Mouse (Mus musculus) cerebellum, adult 2 months (tissue): ENCODE data around the gene Atp2b2. TPM values are rescaled to one million over a fixed set of nuclear protein-coding genes. Genes with fewer than 3 reads are reported as not detected.

Source experiments
- DNase-seq, 2 experiments: peaks; one replicate each; pipeline ENCODE4 v3.0.0; 2021
- H3K27ac ChIP-seq: fragments of 200-500 bp; 2 replicates; pipeline ENCODE4 v1.5.1; 2012; ENCODE audit warnings: low read length, control low read depth, inconsistent platforms; ENCODE audit not compliant: insufficient read depth
- H3K27me3 ChIP-seq: fragments of 200-500 bp; 2 replicates; pipeline ENCODE4 v1.6.1; 2012; ENCODE audit warnings: inconsistent platforms, mild to moderate bottlenecking, low read length, moderate library complexity; ENCODE audit not compliant: control insufficient read depth, insufficient read depth
- H3K4me1 ChIP-seq: fragments of 200-500 bp; 2 replicates; pipeline ENCODE4 v1.6.1; 2011; ENCODE audit warnings: low read length; ENCODE audit not compliant: control insufficient read depth, insufficient read depth
- H3K4me3 ChIP-seq: fragments of 200-500 bp; replicated peaks from 2 replicates; pipeline ENCODE3; 2011; ENCODE audit warnings: mild to moderate bottlenecking, low read depth, low read length, control low read depth; ENCODE audit not compliant: insufficient read depth
- CTCF ChIP-seq: fragments of 200-500 bp; IDR thresholded peaks from 2 replicates; pipeline ENCODE4 v1.5.1; 2011; ENCODE audit warnings: low read depth, mild to moderate bottlenecking, control low read depth, low read length, moderate library complexity, borderline replicate concordance; ENCODE audit not compliant: insufficient read depth
- POLR2A ChIP-seq: fragments of 200-500 bp; IDR thresholded peaks from 2 replicates; pipeline ENCODE4 v1.6.1; 2011; ENCODE audit warnings: low read length, control low read depth, borderline replicate concordance; ENCODE audit not compliant: insufficient read depth
- WGBS: fragments of 180-500 bp; shearing (Covaris S2); methylation state at CpG from one replicate; pipeline ENCODE4 v1.1.7; 2018; 5-methylcytosine and 5-hydroxymethylcytosine counted together
- polyA plus RNA-seq: library from polyadenylated mRNA; depleted of rRNA; stranded (reverse); fragments of >200 nt; gene quantifications from 2 replicates; pipeline ENCODE4 v1.2.3, GENCODE M21; 2012

Gene Atp2b2
- polyA plus RNA-seq, 1 experiment = 217 TPM

DNA sequence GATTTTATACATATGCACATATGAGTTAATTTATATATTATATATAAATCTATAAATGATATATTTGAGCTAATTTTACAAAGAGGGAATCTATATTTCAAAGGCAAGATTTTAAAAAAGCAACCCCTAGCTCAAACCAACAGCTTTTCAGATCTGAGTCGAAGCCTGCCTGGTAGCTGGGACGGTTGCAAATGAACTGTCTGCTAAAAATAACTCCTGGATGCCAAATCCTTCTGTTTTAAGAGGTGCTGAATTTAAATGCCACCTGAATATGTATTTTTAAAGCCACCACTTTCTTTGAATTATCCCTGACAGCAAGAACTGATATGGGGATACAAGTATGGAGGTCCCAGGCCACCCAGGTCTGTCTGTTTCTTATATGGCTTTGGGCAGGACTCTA is 193.8 kb downstream of the Atp2b2 start:
- no peaks in the 10 kb centered on the region for H3K27me3 ChIP-seq
- no peak for TF ChIP-seq CTCF
- TF ChIP-seq POLR2A = no peak
- H3K27ac ChIP-seq = 0 out of 2 replicates have a peak overlapping the region, but pooled peaks have one; percentile 49
- H3K4me1 ChIP-seq = peaks cover 44% of the 10 kb centered on the region
- 6% methylated on average over 2 of the region's 2 CpGs for WGBS
- no peak overlapping the region for H3K4me3 ChIP-seq
- DNase-seq = no peak

DNA sequence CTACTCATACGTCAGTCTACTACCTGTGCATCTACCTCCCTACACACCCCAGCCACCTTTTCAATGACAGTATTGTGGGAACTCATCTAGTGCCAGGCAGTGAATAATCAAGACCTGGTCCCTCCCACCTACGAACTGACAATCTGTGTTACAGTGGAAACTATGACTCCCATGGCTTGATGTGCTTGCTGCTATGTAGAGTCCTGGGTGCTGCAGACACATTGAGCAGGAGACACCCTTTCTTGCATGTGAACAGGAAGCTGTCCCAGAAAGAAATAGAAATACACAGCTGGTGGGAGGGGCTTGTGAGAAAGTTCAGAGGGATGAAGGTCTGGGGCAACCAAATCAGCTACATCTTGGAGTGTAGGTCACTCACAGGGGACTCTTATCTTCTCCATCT is 195.3 kb downstream of the Atp2b2 start:
- no peak for DNase-seq
- Histone ChIP-seq H3K27me3 (no peaks in the 10 kb centered on the region), H3K27ac (no peak overlapping the region), H3K4me3 (no peak overlapping the region), H3K4me1 (peaks cover 39% of the 10 kb centered on the region)
- WGBS = 66% methylated on average over 2 of the region's 2 CpGs
- TF ChIP-seq CTCF = no peak
- TF ChIP-seq POLR2A = no peak

DNA sequence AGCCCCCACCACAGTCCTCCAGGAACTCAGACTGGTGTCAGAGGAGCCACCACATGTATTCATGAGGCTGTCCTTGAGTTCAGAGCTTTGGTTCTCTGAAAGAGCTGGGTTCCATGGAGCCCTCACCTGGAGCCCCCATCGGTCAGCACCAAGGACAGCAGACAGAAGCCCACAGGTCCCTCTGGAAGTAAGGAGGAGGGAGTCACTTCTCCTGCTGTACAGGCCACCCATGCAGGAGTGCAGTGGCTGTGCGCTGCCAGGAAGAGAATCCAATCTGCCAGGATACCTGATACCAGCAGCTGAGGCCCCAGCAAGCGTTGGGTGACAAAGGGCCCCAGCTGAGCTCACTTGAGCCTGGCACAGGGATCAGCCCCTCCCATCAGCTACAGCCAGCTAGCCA is 199.2 kb downstream of the Atp2b2 start:
- 10% methylated on average over 3 of the region's 3 CpGs for WGBS
- no peak overlapping the region for H3K4me3 ChIP-seq
- peak overlapping the region; percentile 0; the same call in 1 of the 2 replicates for H3K27ac ChIP-seq
- no peaks in the 10 kb centered on the region for H3K27me3 ChIP-seq
- no peak for DNase-seq
- H3K4me1 ChIP-seq = peaks cover 56% of the 10 kb centered on the region
- TF ChIP-seq POLR2A (no peak), CTCF (no peak)

DNA sequence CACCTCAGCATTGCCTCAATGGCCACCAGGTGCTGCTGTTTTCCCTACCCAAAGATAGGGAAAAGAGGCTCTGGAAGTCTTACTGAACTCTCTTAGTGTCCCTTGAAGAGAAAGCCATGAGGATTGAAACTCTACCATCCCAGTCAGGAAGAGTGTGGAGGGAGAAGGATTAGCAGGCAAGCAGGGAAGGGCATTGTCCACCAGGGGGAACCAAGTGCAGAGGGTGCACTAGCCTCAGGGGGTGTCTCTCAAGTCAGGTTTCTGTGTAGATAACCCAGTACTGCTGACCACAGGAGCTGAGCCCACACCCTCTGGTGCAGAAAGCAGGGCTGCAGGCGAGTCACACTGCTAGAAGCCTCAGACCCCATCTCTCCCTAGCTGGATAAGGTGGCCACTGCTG is 203.9 kb downstream of the Atp2b2 start:
- Histone ChIP-seq H3K27me3 (no peaks in the 10 kb centered on the region), H3K4me1 (peaks cover 66% of the 10 kb centered on the region), H3K4me3 (no peak overlapping the region), H3K27ac (no peak overlapping the region)
- 26% methylated on average over 1 of the region's 1 CpGs for WGBS
- TF ChIP-seq POLR2A = no peak
- TF ChIP-seq CTCF = peak; percentile 51; the same call in 1 of the 2 replicates
- DNase-seq = no peak

DNA sequence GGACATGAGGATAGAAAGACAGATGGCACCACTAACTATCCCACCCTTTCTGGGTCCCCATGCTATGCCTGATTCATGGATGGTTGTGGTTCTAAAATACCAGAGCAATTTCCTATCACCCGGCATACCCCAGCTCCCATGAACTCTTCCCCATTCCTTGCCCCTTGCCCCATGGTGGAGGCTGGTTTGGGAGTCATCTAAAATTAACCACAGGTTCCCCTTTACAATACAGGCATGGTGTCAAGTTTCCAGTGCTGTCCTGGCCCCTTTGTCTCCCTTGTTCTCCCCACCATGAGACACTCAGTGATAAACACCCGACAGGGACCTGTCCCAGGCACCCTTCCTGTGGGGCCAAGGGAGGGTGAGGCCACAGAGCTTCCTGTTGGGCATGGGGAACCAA is 204.7 kb downstream of the Atp2b2 start:
- H3K4me1 ChIP-seq = peaks cover 64% of the 10 kb centered on the region
- WGBS = 59% methylated on average over 2 of the region's 2 CpGs
- TF ChIP-seq POLR2A (no peak), CTCF (no peak)

DNA sequence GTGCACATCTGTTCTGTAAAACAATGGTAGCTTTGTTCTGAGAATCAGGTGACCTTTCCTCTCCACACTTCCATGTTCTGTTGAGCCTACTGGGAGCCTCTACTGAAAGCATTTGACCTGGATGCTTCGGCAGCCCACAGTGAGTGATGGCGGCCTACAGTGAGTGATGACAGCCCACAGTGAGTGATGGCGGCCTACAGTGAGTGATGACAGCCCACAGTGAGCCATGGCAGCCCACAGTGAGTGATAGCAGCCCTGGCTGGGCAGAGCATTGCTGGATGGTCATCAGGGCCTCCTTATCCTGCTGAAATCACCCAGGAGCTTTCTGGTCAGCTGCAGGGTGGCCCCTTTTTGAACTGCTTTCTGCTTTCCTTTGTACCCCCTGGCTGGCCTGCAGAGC is 205.9 kb downstream of the Atp2b2 start:
- H3K4me3 ChIP-seq = no peak overlapping the region
- H3K27me3 ChIP-seq = no peaks in the 10 kb centered on the region
- H3K27ac ChIP-seq = no peak overlapping the region
- 31% methylated on average over 3 of the region's 3 CpGs for WGBS
- no peak for DNase-seq
- H3K4me1 ChIP-seq = peaks cover 61% of the 10 kb centered on the region
- TF ChIP-seq CTCF = no peak
- no peak for TF ChIP-seq POLR2A

More for the DNA sequence above, 204.7 kb downstream of the Atp2b2 start:
- DNase-seq = no peak
- no peak overlapping the region for H3K4me3 ChIP-seq
- no peak overlapping the region for H3K27ac ChIP-seq
- H3K27me3 ChIP-seq = no peaks in the 10 kb centered on the region

DNA sequence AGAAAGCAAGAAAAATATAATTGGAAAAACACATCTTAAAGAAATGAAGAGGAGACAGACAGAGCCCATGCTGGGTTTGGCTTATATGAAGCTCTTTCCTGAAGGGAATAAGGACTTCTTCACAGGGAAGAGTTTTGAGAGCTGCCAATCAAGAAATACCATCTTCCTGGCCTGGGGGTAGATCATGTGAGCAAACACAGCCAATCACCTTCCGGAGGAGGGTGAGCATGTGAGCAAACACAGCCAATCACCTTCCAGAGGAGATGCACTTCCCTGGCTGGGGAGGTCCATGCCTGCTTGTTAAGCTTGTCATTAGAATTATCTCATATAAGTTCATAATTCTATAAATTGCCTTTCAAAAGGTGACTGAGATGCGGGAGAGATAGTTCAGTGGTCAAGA is 211.9 kb downstream of the Atp2b2 start:
- 91% methylated on average over 2 of the region's 2 CpGs for WGBS
- Histone ChIP-seq H3K4me3 (no peak overlapping the region), H3K27ac (no peak overlapping the region), H3K4me1 (peaks cover 54% of the 10 kb centered on the region), H3K27me3 (no peaks in the 10 kb centered on the region)
- TF ChIP-seq CTCF (no peak), POLR2A (no peak)
- no peak for DNase-seq

DNA sequence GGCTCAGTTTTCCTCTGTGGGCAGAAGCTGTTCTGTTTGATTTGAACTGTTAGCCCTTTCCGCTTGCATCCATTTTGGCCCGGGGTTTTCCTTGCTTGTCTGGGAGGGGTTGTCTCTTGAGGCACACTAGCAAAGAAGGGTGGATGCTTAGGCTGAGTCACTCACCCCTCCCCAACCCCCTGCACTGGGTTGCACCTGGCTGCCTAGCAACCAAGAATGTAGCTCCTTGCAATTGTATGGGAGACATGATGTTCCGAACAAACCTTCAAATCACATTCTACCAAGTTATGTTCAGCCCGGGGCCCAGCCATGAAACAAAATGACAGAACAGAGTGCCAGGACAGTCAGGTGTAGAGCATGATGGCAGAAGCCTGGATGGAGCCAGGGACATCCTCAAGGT is 215.1 kb downstream of the Atp2b2 start:
- Histone ChIP-seq H3K4me1 (peaks cover 58% of the 10 kb centered on the region), H3K4me3 (no peak overlapping the region), H3K27me3 (no peaks in the 10 kb centered on the region), H3K27ac (peak overlapping the region; percentile 29)
- no peak for DNase-seq
- WGBS = 25% methylated on average over 4 of the region's 4 CpGs
- TF ChIP-seq POLR2A = no peak
